Mouse (Mus musculus) kidney, adult 8-10 months (tissue): ENCODE data around the gene Lama1.
"Not testable (repeated sequence)": the region's sequence is repeated elsewhere in the genome, so short reads cannot be mapped to it uniquely, and the experiment has no call there.

ENCODE experiments used
- DNase-seq, 2 experiments: peaks; one replicate each; pipeline ENCODE4 v3.0.0; 2022

The Lama1 gene

GRCm38 (mm10) chr17:67722055-67722454 is 25.0 kb downstream of the Lama1 start:
- no peak for DNase-seq

GRCm38 (mm10) chr17:67722578-67722977 is 25.5 kb downstream of the Lama1 start:
- DNase-seq: no peak

GRCm38 (mm10) chr17:67723175-67724067 is 26.4 kb downstream of the Lama1 start:
- no peak for DNase-seq

- DNase-seq: peak; percentile 38 to 71
Observed at GRCm38 (mm10) chr17:67726601-67727000, 29.5 kb downstream of the Lama1 start.

- peak; percentile 67 to 78 for DNase-seq
Observed at GRCm38 (mm10) chr17:67728751-67729150, 31.7 kb downstream of the Lama1 start.

- peak; percentile 46 to 58 for DNase-seq
Observed at GRCm38 (mm10) chr17:67731096-67731495, 34.0 kb downstream of the Lama1 start.

GRCm38 (mm10) chr17:67731964-67732363 is 34.9 kb downstream of the Lama1 start:
- DNase-seq: peak; percentile 40 to 42

- DNase-seq: no peak
Observed at GRCm38 (mm10) chr17:67733516-67733915, 36.5 kb downstream of the Lama1 start.

GRCm38 (mm10) chr17:67735722-67736121 is 38.7 kb downstream of the Lama1 start:
- DNase-seq: peak in 1 of 2 experiments; percentile 19

GRCm38 (mm10) chr17:67741229-67741628 is 44.2 kb downstream of the Lama1 start:
- not testable (repeated sequence) for DNase-seq

GRCm38 (mm10) chr17:67764167-67764871 is 67.3 kb downstream of the Lama1 start:
- no peak for DNase-seq

- DNase-seq: no peak
Observed at GRCm38 (mm10) chr17:67773608-67774007, 76.5 kb downstream of the Lama1 start.

GRCm38 (mm10) chr17:67776764-67777163 is 79.7 kb downstream of the Lama1 start:
- no peak for DNase-seq

- peak; percentile 33 to 55 for DNase-seq
Observed at GRCm38 (mm10) chr17:67779812-67780211, 82.8 kb downstream of the Lama1 start.

GRCm38 (mm10) chr17:67791091-67791490 is 94.0 kb downstream of the Lama1 start:
- DNase-seq: no peak

- DNase-seq: no peak
Observed at GRCm38 (mm10) chr17:67809171-67809570, 112.1 kb downstream of the Lama1 start.

- no peak for DNase-seq
Observed at GRCm38 (mm10) chr17:67813666-67814065, 116.6 kb downstream of the Lama1 start.

GRCm38 (mm10) chr17:67815720-67816119 is 118.7 kb downstream of the Lama1 start:
- no peak for DNase-seq

- DNase-seq: no peak
Observed at GRCm38 (mm10) chr17:67816916-67817315, 119.9 kb downstream of the Lama1 start.

GRCm38 (mm10) chr17:67827431-67827830 is 130.4 kb downstream of the Lama1 start:
- no peak for DNase-seq

- DNase-seq: no peak
Observed at GRCm38 (mm10) chr17:67836146-67836895, 139.3 kb downstream of the Lama1 start.

- peak; percentile 77 for DNase-seq
Observed at GRCm38 (mm10) chr17:67837351-67838090, 140.5 kb downstream of the Lama1 start.
